Mouse (Mus musculus): ENCODE results near the gene Clic1. TPM values are rescaled to one million over a fixed set of nuclear protein-coding genes. Genes with fewer than 3 reads are reported as not detected.
A peak's percentile ranks its signal among the peaks of the same experiment; 100 is the strongest.

The Clic1 gene
- polyA plus RNA-seq, 1 experiment from 2014 or later: 99.6 TPM

GRCm38 (mm10) chr17:35061299-35061698 lies 11.5 kb downstream of the Clic1 start:
- ATAC-seq: no peak
- H3K4me1 ChIP-seq (replicated peaks): peaks cover 49% of the 10 kb centered on the region
- peaks cover 31% of the 10 kb centered on the region for H3K27me3 ChIP-seq
- no peak overlapping the region for H3K4me3 ChIP-seq (replicated peaks)
- H3K9me3 ChIP-seq: no peaks in the 10 kb centered on the region
- H3K9ac ChIP-seq (replicated peaks): no peak overlapping the region
- H3K27ac ChIP-seq: no peak overlapping the region
- H3K4me2 ChIP-seq (replicated peaks): peak overlapping the region; percentile 86; the same call in 1 of the 2 replicates
- peaks cover 32% of the 10 kb centered on the region for H3K36me3 ChIP-seq
- WGBS: 79% methylated on average over 8 of the region's 8 CpGs

GRCm38 (mm10) chr17:35063466-35063865 lies 13.7 kb downstream of the Clic1 start:
- no peak overlapping the region for H3K9ac ChIP-seq (replicated peaks)
- no peaks in the 10 kb centered on the region for H3K9me3 ChIP-seq
- 90% methylated on average over 3 of the region's 3 CpGs for WGBS
- no peak overlapping the region for H3K4me3 ChIP-seq (replicated peaks)
- ATAC-seq: no peak
- no peak overlapping the region for H3K4me2 ChIP-seq (replicated peaks)
- peaks cover 44% of the 10 kb centered on the region for H3K4me1 ChIP-seq (replicated peaks)
- H3K27me3 ChIP-seq: peaks cover 39% of the 10 kb centered on the region
- H3K36me3 ChIP-seq: peaks cover 30% of the 10 kb centered on the region
- H3K27ac ChIP-seq: no peak overlapping the region

- ATAC-seq: no peak
- Histone ChIP-seq H3K27me3 (peaks cover 45% of the 10 kb centered on the region), H3K4me1 (replicated peaks) (peaks cover 41% of the 10 kb centered on the region), H3K9ac (replicated peaks) (no peak overlapping the region), H3K9me3 (no peaks in the 10 kb centered on the region), H3K27ac (no peak overlapping the region), H3K4me2 (replicated peaks) (peak overlapping the region; percentile 50), H3K36me3 (peaks cover 30% of the 10 kb centered on the region), H3K4me3 (replicated peaks) (peak overlapping the region; percentile 27)
- WGBS: 34% methylated on average over 10 of the region's 10 CpGs
Measured at GRCm38 (mm10) chr17:35064378-35064877, 14.7 kb downstream of the Clic1 start.

GRCm38 (mm10) chr17:35064951-35065947 lies 15.5 kb downstream of the Clic1 start, which contains the start of gene Ly6g6c:
Gene Ly6g6c, plus strand, starts transcription at chr17:35065388.
- Histone ChIP-seq H3K4me2 (replicated peaks) (peak within 1 kb of the TSS; percentile 50), H3K27ac (no peak within 1 kb of the TSS), H3K27me3 (peaks cover 45% of the 10 kb centered on the region), H3K9me3 (no peaks in the 10 kb centered on the region), H3K4me3 (replicated peaks) (peak within 1 kb of the TSS; percentile 27), H3K9ac (replicated peaks) (peak within 1 kb of the TSS; percentile 48), H3K4me1 (replicated peaks) (peaks cover 35% of the 10 kb centered on the region), H3K36me3 (peaks cover 30% of the 10 kb centered on the region)
- 2% methylated on average over 48 of the region's 48 CpGs for whole genome bisulfite sequencing
- peak; percentile 25; the same call in 1 of the 2 replicates for ATAC-seq

- Histone ChIP-seq H3K9ac (replicated peaks) (peak within 1 kb of the TSS; percentile 48), H3K27me3 (peaks cover 45% of the 10 kb centered on the region), H3K27ac (no peak within 1 kb of the TSS), H3K4me1 (replicated peaks) (peaks cover 27% of the 10 kb centered on the region), H3K4me2 (replicated peaks) (peak within 1 kb of the TSS; percentile 50), H3K9me3 (no peaks in the 10 kb centered on the region), H3K4me3 (replicated peaks) (peak within 1 kb of the TSS; percentile 27), H3K36me3 (peaks cover 23% of the 10 kb centered on the region)
- ATAC-seq: no peak
- WGBS: 45% methylated on average over 10 of the region's 10 CpGs
Measured at GRCm38 (mm10) chr17:35066084-35066483, 16.3 kb downstream of the Clic1 start, which contains the start of gene Mpig6b. Gene Mpig6b, minus strand, starts transcription at chr17:35066184.

GRCm38 (mm10) chr17:35068213-35068914 lies 18.6 kb downstream of the Clic1 start:
- Histone ChIP-seq H3K27me3 (peaks cover 39% of the 10 kb centered on the region), H3K9me3 (no peaks in the 10 kb centered on the region), H3K27ac (no peak overlapping the region), H3K9ac (replicated peaks) (no peak overlapping the region), H3K4me3 (replicated peaks) (no peak overlapping the region), H3K36me3 (peaks cover 4% of the 10 kb centered on the region; the same call in 1 of the 2 replicates), H3K4me2 (replicated peaks) (no peak overlapping the region), H3K4me1 (replicated peaks) (peaks cover 20% of the 10 kb centered on the region)
- no peak for ATAC-seq
- WGBS: 88% methylated on average over 17 of the region's 17 CpGs

GRCm38 (mm10) chr17:35070556-35071229 lies 20.9 kb downstream of the Clic1 start:
- WGBS: 64% methylated on average over 6 of the region's 6 CpGs
- Histone ChIP-seq H3K4me3 (replicated peaks) (no peak overlapping the region), H3K9ac (replicated peaks) (no peak overlapping the region), H3K4me1 (replicated peaks) (peaks cover 4% of the 10 kb centered on the region), H3K27me3 (peaks cover 20% of the 10 kb centered on the region), H3K27ac (no peak overlapping the region), H3K4me2 (replicated peaks) (no peak overlapping the region), H3K9me3 (no peaks in the 10 kb centered on the region), H3K36me3 (no peaks in the 10 kb centered on the region)
- no peak for ATAC-seq

GRCm38 (mm10) chr17:35071454-35071853 lies 21.7 kb downstream of the Clic1 start:
- H3K4me2 ChIP-seq (replicated peaks): no peak overlapping the region
- no peak overlapping the region for H3K27ac ChIP-seq
- no peaks in the 10 kb centered on the region for H3K36me3 ChIP-seq
- H3K4me1 ChIP-seq (replicated peaks): peaks cover 2% of the 10 kb centered on the region; the same call in 1 of the 2 replicates
- peaks cover 12% of the 10 kb centered on the region for H3K27me3 ChIP-seq
- no peaks in the 10 kb centered on the region for H3K9me3 ChIP-seq
- 88% methylated on average over 9 of the region's 9 CpGs for WGBS
- ATAC-seq: no peak
- H3K9ac ChIP-seq (replicated peaks): no peak overlapping the region
- H3K4me3 ChIP-seq (replicated peaks): no peak overlapping the region

- WGBS: 56% methylated on average over 17 of the region's 17 CpGs
- no peaks in the 10 kb centered on the region for H3K36me3 ChIP-seq
- no peaks in the 10 kb centered on the region for H3K9me3 ChIP-seq
- ATAC-seq: no peak
- H3K9ac ChIP-seq (replicated peaks): no peak overlapping the region
- no peak overlapping the region for H3K4me2 ChIP-seq (replicated peaks)
- H3K27me3 ChIP-seq: 0 out of 2 replicates have a peak, but pooled peaks cover 3% of the 10 kb centered on the region
- no peak overlapping the region for H3K27ac ChIP-seq
- H3K4me3 ChIP-seq (replicated peaks): no peak overlapping the region
- peaks cover 20% of the 10 kb centered on the region for H3K4me1 ChIP-seq (replicated peaks)
Measured at GRCm38 (mm10) chr17:35074097-35074496, 24.3 kb downstream of the Clic1 start.

- peak within 1 kb of the TSS; percentile 21 for H3K4me3 ChIP-seq (replicated peaks)
- H3K36me3 ChIP-seq: no peaks in the 10 kb centered on the region
- H3K9me3 ChIP-seq: no peaks in the 10 kb centered on the region
- H3K27me3 ChIP-seq: no peaks in the 10 kb centered on the region
- WGBS: 42% methylated on average over 10 of the region's 10 CpGs
- 0 out of 2 replicates have a peak, but pooled peaks have one; percentile 45 for ATAC-seq
- H3K4me1 ChIP-seq (replicated peaks): peaks cover 20% of the 10 kb centered on the region
- H3K27ac ChIP-seq: no peak within 1 kb of the TSS
- peak within 1 kb of the TSS; percentile 37; the same call in 1 of the 2 replicates for H3K9ac ChIP-seq (replicated peaks)
- peak within 1 kb of the TSS; percentile 46 for H3K4me2 ChIP-seq (replicated peaks)
Measured at GRCm38 (mm10) chr17:35076507-35077176, 26.9 kb downstream of the Clic1 start, which contains the start of gene Ly6g6e. Gene Ly6g6e, plus strand, starts transcription at chr17:35076902.

GRCm38 (mm10) chr17:35077285-35077684 lies 27.5 kb downstream of the Clic1 start:
- ATAC-seq: 0 out of 2 replicates have a peak, but pooled peaks have one; percentile 24
- H3K27me3 ChIP-seq: no peaks in the 10 kb centered on the region
- H3K9ac ChIP-seq (replicated peaks): peak overlapping the region; percentile 37; the same call in 1 of the 2 replicates
- no peaks in the 10 kb centered on the region for H3K9me3 ChIP-seq
- peaks cover 20% of the 10 kb centered on the region for H3K4me1 ChIP-seq (replicated peaks)
- no peaks in the 10 kb centered on the region for H3K36me3 ChIP-seq
- 35% methylated on average over 2 of the region's 2 CpGs for WGBS
- peak overlapping the region; percentile 46 for H3K4me2 ChIP-seq (replicated peaks)
- H3K27ac ChIP-seq: no peak overlapping the region
- peak overlapping the region; percentile 21; the same call in 1 of the 2 replicates for H3K4me3 ChIP-seq (replicated peaks)

Data from midbrain, embryonic 13.5 days (tissue).